Mouse (Mus musculus): ENCODE data around the gene Flywch2. TPM values are rescaled to one million over a fixed set of nuclear protein-coding genes. Genes with fewer than 3 reads are reported as not detected.

Flywch2 gene
- polyA plus RNA-seq, 1 experiment from 2014 or later, result 2.3 TPM

GRCm38 (mm10) chr17:23797316-23797715, 11.4 kb upstream of the Flywch2 start:
- no peaks in the 10 kb centered on the region for H3K36me3 ChIP-seq (replicated peaks; ENCODE audit: insufficient read depth, low read length)
- no peak overlapping the region for H3K27ac ChIP-seq (ENCODE audit: low read depth)
- no peaks in the 10 kb centered on the region for H3K27me3 ChIP-seq (ENCODE audit: insufficient read depth, low read length)
- DNase-seq, result no peak
- no peak overlapping the region for H3K4me2 ChIP-seq (ENCODE audit: low read depth, low read length)
- H3K9ac ChIP-seq (replicated peaks), result no peak overlapping the region
- 44% methylated on average over 7 of the region's 7 CpGs for WGBS (ENCODE audit: insufficient replicate concordance)
- H3K4me1 ChIP-seq (ENCODE audit: insufficient read depth), result peaks cover 2% of the 10 kb centered on the region; the same call in 1 of the 2 replicates
- H3K4me3 ChIP-seq (ENCODE audit: low read depth, low read length), result no peak overlapping the region
- no peaks in the 10 kb centered on the region for H3K9me3 ChIP-seq (ENCODE audit: low read length)
- TF ChIP-seq CTCF (IDR thresholded peaks at IDR 0.05; ENCODE audit: low read depth) (no peak), EP300 (IDR thresholded peaks at IDR 0.05; ENCODE audit: low read depth) (no peak)
- ATAC-seq, result no peak

- H3K4me2 ChIP-seq (ENCODE audit: low read depth, low read length), result no peak overlapping the region
- peaks cover 6% of the 10 kb centered on the region for H3K4me1 ChIP-seq (ENCODE audit: insufficient read depth)
- WGBS (ENCODE audit: insufficient replicate concordance), result 89% methylated on average over 8 of the region's 8 CpGs
- ATAC-seq, result no peak
- no peaks in the 10 kb centered on the region for H3K9me3 ChIP-seq (ENCODE audit: low read length)
- H3K27me3 ChIP-seq (ENCODE audit: insufficient read depth, low read length), result no peaks in the 10 kb centered on the region
- H3K9ac ChIP-seq (replicated peaks), result no peak overlapping the region
- H3K27ac ChIP-seq (ENCODE audit: low read depth), result no peak overlapping the region
- DNase-seq, result no peak
- no peaks in the 10 kb centered on the region for H3K36me3 ChIP-seq (replicated peaks; ENCODE audit: insufficient read depth, low read length)
- H3K4me3 ChIP-seq (ENCODE audit: low read depth, low read length), result no peak overlapping the region
- TF ChIP-seq CTCF (IDR thresholded peaks at IDR 0.05; ENCODE audit: low read depth) (no peak), EP300 (IDR thresholded peaks at IDR 0.05; ENCODE audit: low read depth) (no peak)
These were observed 9.4 kb upstream of the Flywch2 start for GRCm38 (mm10) chr17:23795323-23795722.

GRCm38 (mm10) chr17:23791079-23791357, 5.1 kb upstream of the Flywch2 start:
- no peaks in the 10 kb centered on the region for H3K36me3 ChIP-seq (replicated peaks; ENCODE audit: insufficient read depth, low read length)
- H3K9ac ChIP-seq (replicated peaks), result peak overlapping the region; percentile 86
- peak overlapping the region; percentile 62 for H3K4me3 ChIP-seq (ENCODE audit: low read depth, low read length)
- H3K4me1 ChIP-seq (ENCODE audit: insufficient read depth), result peaks cover 20% of the 10 kb centered on the region
- peak overlapping the region; percentile 89 for H3K4me2 ChIP-seq (ENCODE audit: low read depth, low read length)
- H3K9me3 ChIP-seq (ENCODE audit: low read length), result no peaks in the 10 kb centered on the region
- H3K27ac ChIP-seq (ENCODE audit: low read depth), result peak overlapping the region; percentile 86; the same call in 1 of the 2 replicates
- ATAC-seq, result no peak
- TF ChIP-seq CTCF (IDR thresholded peaks at IDR 0.05; ENCODE audit: low read depth) (no peak), EP300 (IDR thresholded peaks at IDR 0.05; ENCODE audit: low read depth) (no peak)
- WGBS (ENCODE audit: insufficient replicate concordance), result 35% methylated on average over 2 of the region's 2 CpGs
- no peaks in the 10 kb centered on the region for H3K27me3 ChIP-seq (ENCODE audit: insufficient read depth, low read length)
- DNase-seq, result no peak

- peak within 1 kb of the TSS; percentile 86 for H3K9ac ChIP-seq (replicated peaks)
- WGBS (ENCODE audit: insufficient replicate concordance), result 3% methylated on average over 29 of the region's 29 CpGs
- H3K9me3 ChIP-seq (ENCODE audit: low read length), result no peaks in the 10 kb centered on the region
- peak within 1 kb of the TSS; percentile 89 for H3K4me2 ChIP-seq (ENCODE audit: low read depth, low read length)
- peak within 1 kb of the TSS; percentile 62 for H3K4me3 ChIP-seq (ENCODE audit: low read depth, low read length)
- peaks cover 26% of the 10 kb centered on the region for H3K4me1 ChIP-seq (ENCODE audit: insufficient read depth)
- peak within 1 kb of the TSS; percentile 86 for H3K27ac ChIP-seq (ENCODE audit: low read depth)
- ATAC-seq (peak; percentile 62), DNase-seq (peak; percentile 67)
- H3K27me3 ChIP-seq (ENCODE audit: insufficient read depth, low read length), result 0 out of 2 replicates have a peak, but pooled peaks cover 3% of the 10 kb centered on the region
- TF ChIP-seq EP300 (IDR thresholded peaks at IDR 0.05; ENCODE audit: low read depth) (no peak), CTCF (IDR thresholded peaks at IDR 0.05; ENCODE audit: low read depth) (0 out of 2 replicates have a peak, but pooled peaks have one; percentile 2)
- no peaks in the 10 kb centered on the region for H3K36me3 ChIP-seq (replicated peaks; ENCODE audit: insufficient read depth, low read length)
These were observed 4.6 kb upstream of the Flywch2 start, which contains the start of gene Srrm2 for GRCm38 (mm10) chr17:23790269-23791078. TSS of gene Srrm2 (plus strand) at chr17:23790532.

GRCm38 (mm10) chr17:23789749-23790268, 3.9 kb upstream of the Flywch2 start:
- Histone ChIP-seq H3K9ac (replicated peaks) (peak overlapping the region; percentile 86), H3K36me3 (replicated peaks; ENCODE audit: insufficient read depth, low read length) (no peaks in the 10 kb centered on the region), H3K4me2 (ENCODE audit: low read depth, low read length) (peak overlapping the region; percentile 89), H3K27ac (ENCODE audit: low read depth) (peak overlapping the region; percentile 86), H3K9me3 (ENCODE audit: low read length) (no peaks in the 10 kb centered on the region), H3K4me3 (ENCODE audit: low read depth, low read length) (peak overlapping the region; percentile 62), H3K27me3 (ENCODE audit: insufficient read depth, low read length) (0 out of 2 replicates have a peak, but pooled peaks cover 3% of the 10 kb centered on the region), H3K4me1 (ENCODE audit: insufficient read depth) (peaks cover 26% of the 10 kb centered on the region)
- no peak for TF ChIP-seq EP300 (IDR thresholded peaks at IDR 0.05; ENCODE audit: low read depth)
- peak; percentile 14; the same call in 1 of the 2 replicates for ATAC-seq
- no peak for DNase-seq
- 12% methylated on average over 8 of the region's 8 CpGs for WGBS (ENCODE audit: insufficient replicate concordance)

GRCm38 (mm10) chr17:23788973-23789372, 3.1 kb upstream of the Flywch2 start:
- no peak for TF ChIP-seq EP300 (IDR thresholded peaks at IDR 0.05; ENCODE audit: low read depth)
- no peak for TF ChIP-seq CTCF (IDR thresholded peaks at IDR 0.05; ENCODE audit: low read depth)
- 64% methylated on average over 4 of the region's 4 CpGs for WGBS (ENCODE audit: insufficient replicate concordance)
- H3K27ac ChIP-seq (ENCODE audit: low read depth), result no peak overlapping the region
- H3K4me2 ChIP-seq (ENCODE audit: low read depth, low read length), result no peak overlapping the region
- DNase-seq (no peak), ATAC-seq (no peak)
- H3K4me3 ChIP-seq (ENCODE audit: low read depth, low read length), result no peak overlapping the region
- peaks cover 26% of the 10 kb centered on the region for H3K4me1 ChIP-seq (ENCODE audit: insufficient read depth)
- H3K27me3 ChIP-seq (ENCODE audit: insufficient read depth, low read length), result 0 out of 2 replicates have a peak, but pooled peaks cover 3% of the 10 kb centered on the region
- no peaks in the 10 kb centered on the region for H3K36me3 ChIP-seq (replicated peaks; ENCODE audit: insufficient read depth, low read length)
- H3K9me3 ChIP-seq (ENCODE audit: low read length), result no peaks in the 10 kb centered on the region
- H3K9ac ChIP-seq (replicated peaks), result no peak overlapping the region

Measured in liver, postnatal 0 days (tissue).